Mouse (Mus musculus) bone marrow macrophage, adult 2 months (primary cell): ENCODE results near the gene Dnajb3. TPM values are rescaled to one million over a fixed set of nuclear protein-coding genes. Genes with fewer than 3 reads are reported as not detected.

ENCODE experiments used
- H3K27ac ChIP-seq: 2 replicates; pipeline ENCODE4 v1.5.1; 2012; ENCODE audit warnings: low read depth, low read length; ENCODE audit not compliant: insufficient read depth
- H3K4me1 ChIP-seq: 2 replicates; pipeline ENCODE4 v1.6.1; 2012; ENCODE audit warnings: low read length; ENCODE audit not compliant: control insufficient read depth, insufficient read depth
- H3K4me3 ChIP-seq: 2 replicates; pipeline ENCODE4 v1.5.1; 2012; ENCODE audit warnings: mild to moderate bottlenecking, low read length, moderate library complexity; ENCODE audit not compliant: insufficient read depth
- CTCF ChIP-seq: IDR thresholded peaks from 2 replicates; pipeline ENCODE4 v1.5.1; 2012; ENCODE audit warnings: low read depth, mild to moderate bottlenecking, low read length, moderate library complexity
- POLR2A ChIP-seq: IDR thresholded peaks from 2 replicates; pipeline ENCODE4 v1.6.1; 2012; ENCODE audit warnings: mild to moderate bottlenecking, low read depth, low read length, borderline replicate concordance
- polyA plus RNA-seq: library from polyadenylated mRNA; stranded (reverse); fragments of >200 nt; gene quantifications from 2 replicates; pipeline ENCODE4 v1.2.4, GENCODE M21; 2012; ENCODE audit not compliant: missing spikeins, insufficient read depth, insufficient read length

Dnajb3 gene
- polyA plus RNA-seq, result not detected in 2 replicates

DNA sequence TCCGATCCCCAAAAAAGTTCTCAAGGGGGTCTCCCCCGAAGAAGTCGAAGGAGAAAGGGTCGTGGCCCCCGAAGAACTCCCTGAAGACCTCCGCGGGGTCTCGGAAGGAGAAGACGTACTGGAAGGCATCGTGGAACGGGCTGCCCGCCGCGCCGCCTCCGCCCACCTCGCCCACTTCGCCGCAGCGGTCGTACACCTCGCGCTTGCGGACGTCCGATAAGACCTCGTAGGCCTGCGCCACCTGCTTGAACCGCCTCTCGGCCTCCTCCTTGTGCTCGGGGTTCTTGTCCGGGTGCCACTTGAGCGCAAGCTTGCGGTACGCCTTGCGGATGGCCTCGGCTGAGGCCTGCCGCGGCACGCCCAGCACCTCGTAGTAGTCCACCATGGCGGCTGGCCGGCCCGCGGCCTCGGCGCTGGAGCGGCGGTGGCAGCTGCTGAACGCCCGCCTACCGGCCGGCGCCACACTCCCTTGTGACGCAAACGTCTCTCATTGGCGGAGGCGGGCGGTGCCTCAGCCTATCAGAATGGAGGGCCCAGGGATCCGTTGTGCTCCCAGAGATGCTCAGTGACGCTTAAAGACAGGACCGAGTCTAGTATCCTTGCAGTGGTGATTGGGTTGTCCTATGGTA, at the start of gene Dnajb3:
Gene Dnajb3, minus strand, starts transcription at position 489 of the 629 bp plus-strand sequence.
- H3K4me3 ChIP-seq, result no peak within 1 kb of the TSS
- H3K27ac ChIP-seq, result no peak within 1 kb of the TSS

DNA sequence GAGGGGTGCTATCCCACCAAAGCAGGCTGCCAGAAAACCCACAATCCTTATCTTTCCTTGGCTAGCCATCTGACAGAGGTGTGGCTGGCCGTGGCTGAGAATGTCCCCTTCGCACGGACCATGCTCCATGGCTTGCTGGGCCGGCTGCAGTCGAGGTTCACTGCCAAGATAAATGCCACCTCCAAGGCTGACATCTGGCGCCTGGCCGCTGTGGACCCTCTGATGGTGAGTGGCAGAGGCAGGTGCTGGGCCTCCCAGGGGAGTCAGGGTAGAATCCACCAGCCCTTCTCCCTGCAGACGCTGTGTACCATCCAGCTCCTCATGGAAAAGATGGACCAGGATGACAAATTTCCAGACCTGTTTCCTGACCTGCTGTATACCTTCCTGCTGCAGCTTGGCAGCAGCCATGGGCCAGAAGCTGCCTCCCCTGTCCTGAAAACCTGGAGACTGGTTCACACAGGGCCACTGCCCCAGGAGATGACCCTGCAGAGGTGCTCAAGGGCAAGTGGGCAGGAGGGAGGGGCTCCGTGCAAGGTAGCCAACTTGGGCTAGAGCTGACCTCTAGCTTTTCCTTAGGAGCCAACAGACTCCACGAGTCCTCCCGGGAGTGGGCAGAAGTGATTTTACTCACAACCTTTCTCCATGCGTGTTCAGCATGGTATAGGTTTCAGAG, 49.3 kb upstream of the Dnajb3 start:
- Histone ChIP-seq H3K4me3 (no peak overlapping the region), H3K27ac (no peak overlapping the region), H3K4me1 (no peaks in the 10 kb centered on the region)
- no peak for TF ChIP-seq POLR2A
- no peak for TF ChIP-seq CTCF

More for the DNA sequence above, at the start of gene Dnajb3:
- no peak for TF ChIP-seq POLR2A
- TF ChIP-seq CTCF, result no peak
- no peaks in the 10 kb centered on the region for H3K4me1 ChIP-seq

DNA sequence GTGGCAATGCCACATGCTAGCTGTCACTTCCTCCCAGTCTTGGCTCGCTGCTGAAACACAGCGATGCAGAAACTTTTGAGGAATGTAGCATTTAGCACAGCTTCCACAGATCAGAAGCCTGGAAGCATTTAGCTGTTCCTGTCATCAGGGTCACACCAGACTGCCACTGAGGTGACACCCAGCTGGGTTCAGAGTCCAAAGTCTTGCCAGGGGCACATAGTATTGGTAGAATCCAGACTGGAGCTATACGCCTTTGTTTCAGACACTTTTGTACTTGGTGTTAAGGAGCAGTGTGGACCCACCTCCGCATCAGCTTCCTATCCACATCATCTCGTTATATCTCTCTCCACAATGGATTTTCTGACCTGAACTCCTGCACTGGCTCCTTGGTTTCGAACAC, 48.0 kb upstream of the Dnajb3 start:
- no peak for TF ChIP-seq POLR2A
- no peak for TF ChIP-seq CTCF
- Histone ChIP-seq H3K4me3 (no peak overlapping the region), H3K4me1 (no peaks in the 10 kb centered on the region), H3K27ac (no peak overlapping the region)

DNA sequence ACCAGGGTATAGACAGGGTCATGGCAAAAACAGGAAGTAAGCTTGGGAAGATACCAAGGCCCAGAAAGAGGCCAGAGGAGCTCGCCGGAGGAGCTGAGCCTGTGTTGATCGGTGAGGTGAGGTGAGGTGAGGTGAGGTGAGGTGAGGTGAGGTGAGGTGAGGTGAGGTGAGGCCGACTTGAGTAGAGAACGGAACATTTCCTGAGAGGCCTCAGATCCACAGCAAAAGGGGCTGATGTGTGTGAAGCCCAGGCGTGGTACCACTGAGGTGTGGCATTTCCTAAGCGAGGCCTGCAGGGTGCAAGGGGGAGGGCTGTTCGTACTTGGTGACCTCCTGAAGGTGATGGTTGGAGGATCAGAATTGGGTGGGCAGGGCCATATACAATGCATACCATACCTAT, 47.5 kb upstream of the Dnajb3 start:
- TF ChIP-seq POLR2A, result no peak
- TF ChIP-seq CTCF, result no peak
- no peak overlapping the region for H3K4me3 ChIP-seq
- no peaks in the 10 kb centered on the region for H3K4me1 ChIP-seq
- no peak overlapping the region for H3K27ac ChIP-seq

DNA sequence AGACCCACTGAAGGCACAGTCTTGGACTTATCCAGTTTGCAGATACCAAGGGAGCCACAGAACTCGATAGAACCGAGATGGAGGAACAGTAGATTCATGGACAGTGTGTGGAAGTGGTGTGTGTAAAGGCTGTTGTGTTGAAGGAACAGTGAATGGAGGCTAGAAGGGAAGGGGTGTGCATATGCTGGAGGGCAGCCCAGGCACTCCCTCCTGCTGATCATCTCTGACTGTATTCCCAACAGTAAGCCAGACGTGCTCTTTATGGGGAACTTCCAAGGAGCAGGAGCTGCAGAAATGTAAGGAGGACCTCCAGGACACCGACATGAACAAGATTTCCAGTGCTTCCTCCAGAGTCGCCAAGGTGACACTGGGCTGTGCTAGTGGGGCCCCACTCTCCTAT, 44.4 kb upstream of the Dnajb3 start:
- no peaks in the 10 kb centered on the region for H3K4me1 ChIP-seq
- TF ChIP-seq CTCF (no peak), POLR2A (no peak)
- H3K4me3 ChIP-seq, result no peak overlapping the region
- no peak overlapping the region for H3K27ac ChIP-seq

DNA sequence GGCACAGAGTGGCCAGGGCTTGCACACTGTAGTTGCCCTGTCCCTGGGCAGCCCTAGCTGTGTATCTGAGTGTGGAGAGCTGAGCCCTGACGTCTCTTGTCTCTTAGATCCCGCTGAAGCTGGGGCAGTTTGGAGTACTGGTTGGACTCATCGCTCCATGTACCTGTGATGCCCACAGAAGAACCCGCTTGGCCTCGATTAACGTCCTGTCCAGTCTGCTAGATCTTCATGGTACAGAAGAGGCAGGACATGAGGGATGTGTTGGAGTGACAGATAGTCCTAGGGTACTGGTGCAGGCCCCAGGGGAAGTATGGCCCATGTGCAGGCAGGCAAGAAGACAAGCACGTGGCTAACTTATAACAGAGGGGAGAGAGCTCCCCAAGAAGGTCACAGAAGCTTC, 44.0 kb upstream of the Dnajb3 start:
- TF ChIP-seq CTCF, result no peak
- Histone ChIP-seq H3K4me1 (no peaks in the 10 kb centered on the region), H3K4me3 (no peak overlapping the region), H3K27ac (no peak overlapping the region)

DNA sequence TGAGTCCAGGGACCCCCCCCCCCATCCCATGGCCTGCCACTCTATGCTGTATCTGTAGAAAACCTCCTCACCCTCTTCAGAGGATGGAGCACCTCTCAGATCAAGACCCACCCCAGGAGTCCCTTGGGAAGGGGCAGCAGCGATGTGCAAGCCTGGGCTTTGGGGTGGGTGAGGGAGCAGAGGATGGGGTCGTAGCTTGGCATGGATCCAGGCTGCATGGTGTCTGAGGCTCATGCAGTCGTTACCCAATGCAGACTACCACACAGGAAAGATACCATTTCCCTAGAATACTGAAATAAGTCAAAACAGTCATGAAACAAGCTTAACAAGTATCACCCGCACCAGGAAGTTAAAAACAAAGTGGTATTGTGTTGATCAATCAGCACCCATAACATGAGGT, 43.1 kb upstream of the Dnajb3 start:
- TF ChIP-seq POLR2A, result no peak
- no peak for TF ChIP-seq CTCF
- Histone ChIP-seq H3K4me3 (no peak overlapping the region), H3K4me1 (no peaks in the 10 kb centered on the region), H3K27ac (no peak overlapping the region)

DNA sequence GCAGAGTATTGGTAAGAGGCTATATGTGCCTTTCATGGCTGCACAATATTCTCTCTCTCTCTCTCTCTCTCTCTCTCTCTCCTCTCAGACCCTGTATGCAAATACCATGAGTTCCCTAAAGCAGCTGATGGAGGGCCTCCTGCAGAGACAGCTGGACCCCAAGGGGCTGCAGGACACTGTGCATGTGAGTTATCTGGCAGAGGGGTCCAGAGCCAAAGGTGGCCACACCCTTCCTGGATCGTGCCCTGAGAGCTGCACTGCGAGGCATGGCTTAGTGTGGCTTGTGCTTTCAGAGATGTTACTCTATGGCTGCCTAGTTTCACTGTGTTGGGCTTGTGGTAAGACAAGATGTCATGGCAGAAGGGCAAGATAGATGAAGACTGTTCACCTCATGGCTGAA, 42.1 kb upstream of the Dnajb3 start:
- Histone ChIP-seq H3K4me1 (no peaks in the 10 kb centered on the region), H3K27ac (no peak overlapping the region), H3K4me3 (no peak overlapping the region)
- TF ChIP-seq CTCF, result no peak
- TF ChIP-seq POLR2A, result no peak

DNA sequence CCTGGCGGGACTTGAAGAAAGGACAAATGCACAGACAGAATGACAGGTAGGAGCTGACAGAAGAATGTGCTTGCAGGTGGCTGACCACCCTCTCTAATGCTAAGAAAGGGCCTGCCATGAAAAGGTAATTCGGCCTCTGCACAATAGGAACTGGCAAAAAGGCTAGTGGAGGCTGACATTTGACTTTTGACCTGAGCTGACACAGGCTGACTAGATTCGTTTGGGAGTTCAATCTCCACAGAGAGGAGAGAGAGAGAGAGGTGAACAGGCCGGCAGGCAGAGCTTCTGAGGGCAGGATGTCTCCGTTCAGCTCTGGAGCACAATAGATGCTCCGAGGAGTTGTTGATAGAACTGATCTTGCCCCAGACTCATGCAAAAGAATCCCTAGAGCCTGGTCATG, 40.8 kb upstream of the Dnajb3 start:
- no peak overlapping the region for H3K27ac ChIP-seq
- TF ChIP-seq POLR2A, result no peak
- TF ChIP-seq CTCF, result no peak
- no peak overlapping the region for H3K4me3 ChIP-seq

DNA sequence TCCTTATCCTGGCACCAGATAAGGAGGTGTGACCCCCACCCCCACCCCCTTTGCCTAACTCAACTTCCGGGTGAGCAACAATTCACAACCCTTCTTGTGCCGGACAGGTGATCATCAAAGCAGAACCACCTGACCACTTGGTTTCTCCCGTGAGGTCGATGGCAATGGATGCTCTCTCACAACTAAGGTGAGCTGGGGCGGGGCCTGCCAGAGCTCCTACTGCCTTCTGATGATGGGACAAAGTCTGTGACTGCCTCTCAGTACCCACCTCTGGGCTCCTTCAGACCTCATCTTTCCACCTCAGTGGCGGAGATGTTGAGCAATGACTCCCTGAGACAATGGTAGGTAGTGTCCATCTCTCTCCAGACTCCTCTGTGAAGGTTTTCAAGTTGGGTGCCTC, 40.3 kb upstream of the Dnajb3 start:
- H3K4me1 ChIP-seq, result no peaks in the 10 kb centered on the region
- no peak overlapping the region for H3K4me3 ChIP-seq
- no peak overlapping the region for H3K27ac ChIP-seq
- no peak for TF ChIP-seq POLR2A
- no peak for TF ChIP-seq CTCF

More for the DNA sequence above, 40.8 kb upstream of the Dnajb3 start:
- H3K4me1 ChIP-seq, result no peaks in the 10 kb centered on the region
